22 mouse cellular contexts compared by ENCODE assay signal in genomic region chr1:155796757-155797405, GRCm38 (mm10). TPM values are rescaled to one million over a fixed set of nuclear protein-coding genes. Genes with fewer than 3 reads are reported as not detected.
DNase-seq lines count a peak whose midpoint lies in the region; ATAC-seq and TF ChIP-seq lines count a peak whose summit lies in the region.
"Had no signal": no experiment of that assay in that cellular context is flagged by ENCODE, and none has a peak within 500 bp of the region (broad histone marks: within the 10 kb centered on the region; RNA-seq: fewer than 3 reads in every experiment).

No protein-coding gene starts in this region.

- peak in 1 of 2 experiments; percentile 60; a peak in 2 of 4 replicates for TF ChIP-seq POLR2A in MEL (IDR thresholded peaks at IDR 0.05; ENCODE audit: control insufficient read depth in 1 of 2, insufficient read depth in 1 of 2, low read depth in 1 of 2, low read length in 2 of 2, poor library complexity in 1 of 2)

- H3K4me2 ChIP-seq in hindbrain, embryonic 13.5 days, result no peak overlapping the region
- H3K4me2 ChIP-seq in hindbrain, embryonic 12.5 days (replicated peaks), result no peak overlapping the region
- no peak overlapping the region for H3K4me2 ChIP-seq in liver, embryonic 12.5 days
- H3K4me2 ChIP-seq: kidney, embryonic 15.5 days had no signal

- H3K9me3 ChIP-seq in hindbrain, embryonic 13.5 days, result no peaks in the 10 kb centered on the region
- no peaks in the 10 kb centered on the region for H3K9me3 ChIP-seq in hindbrain, embryonic 12.5 days (replicated peaks)
- no peaks in the 10 kb centered on the region for H3K9me3 ChIP-seq in MEL (replicated peaks; ENCODE audit: insufficient read depth, low read length)
- no peaks in the 10 kb centered on the region for H3K9me3 ChIP-seq in liver, embryonic 12.5 days (replicated peaks)
- H3K9me3 ChIP-seq: kidney, embryonic 15.5 days had no signal

- peaks cover 4% of the 10 kb centered on the region; the same call in 1 of the 2 replicates for H3K4me1 ChIP-seq in hindbrain, embryonic 13.5 days (replicated peaks)
- H3K4me1 ChIP-seq in hindbrain, embryonic 12.5 days, result no peaks in the 10 kb centered on the region
- peaks cover 10 to 23% of the 10 kb centered on the region in 2 experiments for H3K4me1 ChIP-seq in MEL (ENCODE audit: control insufficient read depth in 1 of 2, insufficient read depth in 2 of 2, low read length in 2 of 2)
- H3K4me1 ChIP-seq in liver, embryonic 12.5 days, result peaks cover 20% of the 10 kb centered on the region
- H3K4me1 ChIP-seq: kidney, embryonic 15.5 days had no signal

- no peak overlapping the region for H3K4me3 ChIP-seq in hindbrain, embryonic 13.5 days
- no peak overlapping the region for H3K4me3 ChIP-seq in hindbrain, embryonic 12.5 days
- peak overlapping the region; percentile 38 to 45 for H3K4me3 ChIP-seq in MEL (ENCODE audit: control insufficient read depth in 1 of 2, insufficient read depth in 1 of 2, low read depth in 2 of 2, low read length in 2 of 2)
- H3K4me3 ChIP-seq in liver, embryonic 12.5 days, result no peak overlapping the region
- H3K4me3 ChIP-seq: gastrocnemius, adult 2 months; heart, adult 2 months; kidney, embryonic 15.5 days had no signal

- no peak overlapping the region for H3K9ac ChIP-seq in hindbrain, embryonic 13.5 days
- no peak overlapping the region for H3K9ac ChIP-seq in hindbrain, embryonic 12.5 days
- peak overlapping the region; percentile 67 for H3K9ac ChIP-seq in MEL (ENCODE audit: control insufficient read depth, low read depth, low read length, poor library complexity, severe bottlenecking)
- H3K9ac ChIP-seq in liver, embryonic 12.5 days, result no peak overlapping the region
- H3K9ac ChIP-seq: kidney, embryonic 15.5 days had no signal

- DNase-seq in MEL (ENCODE audit: low read depth, low spot score) (peak; percentile 77), MEL-GATA-1-ER (ENCODE audit: extremely low read depth, low read depth) (peak; percentile 32)
- DNase-seq in thymus, postnatal 36 days, result no peak
- no peak for DNase-seq in thymus, postnatal 10 days (ENCODE audit: low spot score in 2 of 2)
- DNase-seq: adrenal gland, adult 2 months; cerebellum, adult 11 months; cerebellum, postnatal 14 days; gastrocnemius, adult 2 months; heart, adult 2 months; layer of hippocampus, postnatal 36 days; left cerebral cortex, postnatal 4 days; lung, adult 2 months; right cerebral cortex, adult 18-20 months; spleen, adult 18-20 months; thymus, postnatal 14 days had no signal

- no peak for TF ChIP-seq CTCF in MEL (IDR thresholded peaks at IDR 0.05 in 2 of 3, conservative IDR thresholded peaks at IDR 0.05 in 1 of 3; ENCODE audit: control insufficient read depth in 1 of 3, insufficient read depth in 1 of 3, low read depth in 2 of 3, low read length in 3 of 3, poor library complexity in 1 of 3, severe bottlenecking in 1 of 3)

- H3K79me2 ChIP-seq in MEL (ENCODE audit: control insufficient read depth, insufficient read depth, low read length, poor library complexity), result no peaks in the 10 kb centered on the region

- H3K27ac ChIP-seq in hindbrain, embryonic 13.5 days, result 0 out of 2 replicates have a peak overlapping the region, but pooled peaks have one; percentile 58
- no peak overlapping the region for H3K27ac ChIP-seq in hindbrain, embryonic 12.5 days
- peak overlapping the region; percentile 76 for H3K27ac ChIP-seq in MEL (ENCODE audit: control insufficient read depth, low read depth, low read length)
- H3K27ac ChIP-seq in liver, embryonic 12.5 days, result no peak overlapping the region
- H3K27ac ChIP-seq: gastrocnemius, adult 2 months; heart, adult 2 months; kidney, embryonic 15.5 days; macrophage had no signal

- 0 out of 4 replicates have a peak, but pooled peaks of 1 of the 2 experiments have one; percentile 16 for TF ChIP-seq EP300 in MEL (IDR thresholded peaks at IDR 0.05; ENCODE audit: low read depth in 1 of 2, low read length in 2 of 2)

- no peaks in the 10 kb centered on the region for H3K27me3 ChIP-seq in hindbrain, embryonic 13.5 days
- no peaks in the 10 kb centered on the region for H3K27me3 ChIP-seq in hindbrain, embryonic 12.5 days
- no peaks in the 10 kb centered on the region for H3K27me3 ChIP-seq in MEL (ENCODE audit: control insufficient read depth in 1 of 2, insufficient read depth in 2 of 2, low read length in 2 of 2)
- H3K27me3 ChIP-seq in liver, embryonic 12.5 days (replicated peaks), result no peaks in the 10 kb centered on the region
- H3K27me3 ChIP-seq: kidney, embryonic 15.5 days had no signal

- 78% methylated on average over 11 of the region's 11 CpGs for WGBS in hindbrain, embryonic 13.5 days
- 82% methylated on average over 11 of the region's 11 CpGs for WGBS in hindbrain, embryonic 12.5 days
- 57% methylated on average over 11 of the region's 11 CpGs for WGBS in liver, embryonic 12.5 days (ENCODE audit: insufficient replicate concordance)

- no peak for TF ChIP-seq RAD21 in MEL (IDR thresholded peaks at IDR 0.05; ENCODE audit: low read depth, low read length)

- H3K36me3 ChIP-seq in hindbrain, embryonic 13.5 days, result peaks cover 42% of the 10 kb centered on the region
- peaks cover 25% of the 10 kb centered on the region for H3K36me3 ChIP-seq in hindbrain, embryonic 12.5 days
- H3K36me3 ChIP-seq in MEL (ENCODE audit: control insufficient read depth in 1 of 2, insufficient read depth in 2 of 2, low read length in 2 of 2), result peaks cover 0 to 11% of the 10 kb centered on the region in 2 experiments; a peak in 2 of 4 replicates
- H3K36me3 ChIP-seq in liver, embryonic 12.5 days, result peaks cover 55% of the 10 kb centered on the region

- no peak for ATAC-seq in hindbrain, embryonic 13.5 days (ENCODE audit: low FRiP score)
- ATAC-seq in hindbrain, embryonic 12.5 days (ENCODE audit: low FRiP score), result no peak
- ATAC-seq in liver, embryonic 12.5 days, result peak; percentile 58; the same call in 1 of the 2 replicates

TF ChIP-seq in MEL, 35 proteins besides CTCF, POLR2A, EP300 and RAD21 (continues in another document):
- TF ChIP-seq ZNF384 (IDR thresholded peaks at IDR 0.05; ENCODE audit: low read depth, low read length), result no peak
- 0 out of 2 replicates have a peak, but pooled peaks have one; percentile 23 for TF ChIP-seq ETS1 (IDR thresholded peaks at IDR 0.05; ENCODE audit: low read depth, low read length)
- no peak for TF ChIP-seq MAZ (IDR thresholded peaks at IDR 0.05; ENCODE audit: low read depth, low read length)
- TF ChIP-seq MYC (IDR thresholded peaks at IDR 0.05; ENCODE audit: low read depth, low read length), result no peak
- TF ChIP-seq TAL1 (IDR thresholded peaks at IDR 0.05; ENCODE audit: low read length), result no peak
- TF ChIP-seq CHD1 (IDR thresholded peaks at IDR 0.05; ENCODE audit: low read depth, low read length), result no peak
- no peak for TF ChIP-seq RCOR1 (IDR thresholded peaks at IDR 0.05; ENCODE audit: low read depth, low read length)
- no peak for TF ChIP-seq SIN3A (IDR thresholded peaks at IDR 0.05; ENCODE audit: low read length)
- no peak for TF ChIP-seq E2F4 (IDR thresholded peaks at IDR 0.05; ENCODE audit: borderline replicate concordance, low read depth, low read length)
- no peak for TF ChIP-seq MYB (IDR thresholded peaks at IDR 0.05; ENCODE audit: low read depth, low read length)
- no peak for TF ChIP-seq POLR2AphosphoS5 (IDR thresholded peaks at IDR 0.05; ENCODE audit: borderline replicate concordance, low read depth, low read length)
- no peak for TF ChIP-seq USF2 (IDR thresholded peaks at IDR 0.05; ENCODE audit: borderline replicate concordance in 1 of 2, insufficient read depth in 1 of 2, low read depth in 1 of 2, low read length in 2 of 2)
- TF ChIP-seq TBP (IDR thresholded peaks at IDR 0.05; ENCODE audit: low read depth, low read length), result 0 out of 2 replicates have a peak, but pooled peaks have one; percentile 41
- no peak for TF ChIP-seq BHLHE40 (IDR thresholded peaks at IDR 0.05; ENCODE audit: borderline replicate concordance, low read depth, low read length)
- TF ChIP-seq ZKSCAN1 (IDR thresholded peaks at IDR 0.05; ENCODE audit: low read depth, low read length), result no peak
- no peak for TF ChIP-seq POLR2AphosphoS2 (IDR thresholded peaks at IDR 0.05; ENCODE audit: low read length)
- no peak; the same call in 1 of the 2 replicates for TF ChIP-seq HCFC1 (IDR thresholded peaks at IDR 0.05; ENCODE audit: low read depth, low read length)
- TF ChIP-seq NRF1 (IDR thresholded peaks at IDR 0.05; ENCODE audit: insufficient read depth, low read depth, low read length, poor library complexity, severe bottlenecking), result no peak
- TF ChIP-seq ELF1 (IDR thresholded peaks at IDR 0.05; ENCODE audit: low read depth, low read length), result no peak
- TF ChIP-seq NELFE (IDR thresholded peaks at IDR 0.05; ENCODE audit: low read depth, low read length), result no peak
- TF ChIP-seq GABPA (IDR thresholded peaks at IDR 0.05; ENCODE audit: low read depth, low read length), result no peak
- no peak for TF ChIP-seq USF1 (IDR thresholded peaks at IDR 0.05; ENCODE audit: low read depth, low read length)
- TF ChIP-seq TCF12 (IDR thresholded peaks at IDR 0.05; ENCODE audit: low read depth, low read length), result peak; percentile 36; the same call in 1 of the 2 replicates
- no peak for TF ChIP-seq MAFK (IDR thresholded peaks at IDR 0.05; ENCODE audit: borderline replicate concordance, low read depth, low read length)
- TF ChIP-seq JUND (IDR thresholded peaks at IDR 0.05; ENCODE audit: low read depth, low read length), result no peak
- peak; percentile 30; the same call in 1 of the 2 replicates for TF ChIP-seq GATA1 (IDR thresholded peaks at IDR 0.05; ENCODE audit: low read depth, low read length)
- TF ChIP-seq SMC3 (IDR thresholded peaks at IDR 0.05; ENCODE audit: low read depth, low read length), result no peak
- TF ChIP-seq ZC3H11A (IDR thresholded peaks at IDR 0.05; ENCODE audit: low read depth, low read length), result no peak

RNA-seq across cellular contexts. Expression of gene Qsox1, which starts 15.8 kb away (rescaled TPM):
- 25.3 and 27.5 TPM in 2 replicates for polyA plus RNA-seq in hindbrain, embryonic 13.5 days (2015; fragmentation: Nextera tagmentation; extraction: Ambion mirVana)
- 26.6 and 27.6 TPM in 2 replicates for polyA plus RNA-seq in hindbrain, embryonic 12.5 days (2016; fragmentation: Nextera tagmentation; extraction: Ambion mirVana)
- 8.4 TPM in 2 replicates for total RNA-seq in MEL (2012; rRNA removed)
- polyA plus RNA-seq in MEL (2012; ENCODE audit: insufficient read depth in 1 of 2, insufficient read length in 2 of 2, low read depth in 1 of 2, low replicate concordance in 2 of 2, missing spikeins in 1 of 2), result 10 to 100 TPM in 1 of 2 experiments, not detected in 1; 17.1 TPM
- 26.1 and 26.2 TPM in 2 replicates for polyA plus RNA-seq in liver, embryonic 12.5 days (2016; fragmentation: Nextera tagmentation; extraction: Ambion mirVana)

RNA-seq across cellular contexts. Expression of gene Lhx4, which starts 45.4 kb away (rescaled TPM):
- 6.4 and 9.3 TPM in 2 replicates for polyA plus RNA-seq in hindbrain, embryonic 13.5 days (2015; fragmentation: Nextera tagmentation; extraction: Ambion mirVana)
- polyA plus RNA-seq in hindbrain, embryonic 12.5 days (2016; fragmentation: Nextera tagmentation; extraction: Ambion mirVana), result 8.6 and 9.7 TPM in 2 replicates
- total RNA-seq in MEL (2012; rRNA removed), result not detected in 2 replicates
- polyA plus RNA-seq in MEL (2012; ENCODE audit: insufficient read depth in 1 of 2, insufficient read length in 2 of 2, low read depth in 1 of 2, low replicate concordance in 2 of 2, missing spikeins in 1 of 2), result not detected
- polyA plus RNA-seq in liver, embryonic 12.5 days (2016; fragmentation: Nextera tagmentation; extraction: Ambion mirVana), result not detected in 2 replicates
- total RNA-seq: gastrocnemius, adult 2 months; heart, adult 2 months; heart, postnatal 25 days; layer of hippocampus, postnatal 36 days had no signal
- polyA plus RNA-seq: heart, adult 2 months; kidney, embryonic 15.5 days; large intestine, adult 2 months; lung, adult 2 months; macrophage had no signal

Comparison
In these comparisons a context has a peak if more than half of its experiments do, and no peak if none do; other contexts are left out.
1. H3K27ac ChIP-seq: peak in hindbrain, embryonic 13.5 days (single experiment) and MEL (single experiment); none in hindbrain, embryonic 12.5 days (single experiment) and liver, embryonic 12.5 days (single experiment).
2. H3K4me3 ChIP-seq: peak in MEL (2 of 2); none in hindbrain, embryonic 13.5 days (single experiment), hindbrain, embryonic 12.5 days (single experiment) and liver, embryonic 12.5 days (single experiment).
3. DNase-seq: peak in MEL (single experiment) and MEL-GATA-1-ER (single experiment); none in thymus, postnatal 36 days (0 of 2) and thymus, postnatal 10 days (0 of 2).